Mouse (Mus musculus) heart, adult 9 months (tissue): ENCODE results near the gene Mlycd.
A peak's percentile ranks its signal among the peaks of the same experiment; 100 is the strongest.

Experiments
- DNase-seq, 2 experiments: peaks; one replicate each; pipeline ENCODE4 v3.0.0; 2022; ENCODE audit warnings: low spot score in 2 of 2

Mlycd gene

DNA sequence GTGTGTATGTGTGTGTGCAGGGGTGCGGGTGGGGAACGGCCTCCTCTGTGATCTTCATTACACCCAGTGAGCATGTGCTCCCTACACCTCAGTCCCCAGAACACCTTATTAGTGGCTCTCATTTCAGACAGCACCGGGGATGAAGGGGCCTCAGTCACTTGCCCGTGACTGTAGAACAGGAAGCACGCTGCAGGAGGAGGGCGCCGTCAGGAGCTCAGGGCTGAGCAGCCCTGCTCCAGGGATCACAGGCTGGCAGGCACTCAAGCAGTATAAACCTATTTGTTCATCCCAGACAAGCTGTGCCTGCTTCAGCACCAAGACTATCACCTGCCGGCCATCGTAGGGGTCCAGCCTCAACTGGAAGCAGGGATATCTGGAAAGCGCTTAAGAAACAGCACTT, 9.2 kb downstream of the Mlycd start:
- no peak for DNase-seq

GRCm38 (mm10) chr8:119404648-119405047, 10.0 kb downstream of the Mlycd start:
- no peak for DNase-seq

GRCm38 (mm10) chr8:119408311-119408710, 13.6 kb downstream of the Mlycd start:
- DNase-seq, result no peak

GRCm38 (mm10) chr8:119412037-119412734, 17.5 kb downstream of the Mlycd start:
- DNase-seq, result no peak

- peak; percentile 48 to 69 for DNase-seq
Measured at GRCm38 (mm10) chr8:119412735-119413498, 18.2 kb downstream of the Mlycd start.

- no peak for DNase-seq
Measured at GRCm38 (mm10) chr8:119413605-119414004, 18.9 kb downstream of the Mlycd start.

- no peak for DNase-seq
Measured at GRCm38 (mm10) chr8:119420318-119420717, 25.6 kb downstream of the Mlycd start.

DNA sequence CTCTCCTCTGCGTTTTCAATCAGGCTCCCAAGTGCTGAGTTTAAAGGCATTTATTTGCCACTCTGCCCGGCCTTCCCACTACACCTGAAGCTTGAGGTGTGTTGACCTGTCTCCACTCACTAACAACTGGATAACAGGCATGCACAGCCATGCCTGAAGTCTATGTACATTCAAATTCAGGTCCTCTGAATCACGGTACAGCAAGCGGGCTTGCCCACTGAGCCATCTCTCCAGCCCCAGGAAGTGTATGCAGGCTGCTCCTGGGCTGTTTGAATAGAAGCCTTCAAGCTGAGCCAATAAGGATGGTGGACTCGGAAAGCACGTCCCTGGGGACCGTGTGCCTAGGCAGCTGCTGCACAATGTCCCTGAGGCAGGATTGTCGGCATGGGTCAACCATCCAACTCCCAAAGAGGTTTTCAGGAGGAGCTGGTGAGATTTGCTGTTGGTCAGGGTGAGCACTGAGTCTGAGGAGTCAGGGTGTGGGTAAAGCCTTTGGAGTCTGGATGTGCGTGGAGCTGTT, 27.0 kb downstream of the Mlycd start:
- peak in 1 of 2 experiments; percentile 42 for DNase-seq

- DNase-seq, result peak; percentile 54 to 62
Measured at GRCm38 (mm10) chr8:119422123-119422711, 27.5 kb downstream of the Mlycd start.

- DNase-seq, result peak; percentile 66 to 86
Measured at GRCm38 (mm10) chr8:119423631-119424141, 29.0 kb downstream of the Mlycd start.

GRCm38 (mm10) chr8:119424199-119424733, 29.6 kb downstream of the Mlycd start:
- no peak for DNase-seq

GRCm38 (mm10) chr8:119424740-119425139, 30.1 kb downstream of the Mlycd start:
- DNase-seq, result peak in 1 of 2 experiments; percentile 53

DNA sequence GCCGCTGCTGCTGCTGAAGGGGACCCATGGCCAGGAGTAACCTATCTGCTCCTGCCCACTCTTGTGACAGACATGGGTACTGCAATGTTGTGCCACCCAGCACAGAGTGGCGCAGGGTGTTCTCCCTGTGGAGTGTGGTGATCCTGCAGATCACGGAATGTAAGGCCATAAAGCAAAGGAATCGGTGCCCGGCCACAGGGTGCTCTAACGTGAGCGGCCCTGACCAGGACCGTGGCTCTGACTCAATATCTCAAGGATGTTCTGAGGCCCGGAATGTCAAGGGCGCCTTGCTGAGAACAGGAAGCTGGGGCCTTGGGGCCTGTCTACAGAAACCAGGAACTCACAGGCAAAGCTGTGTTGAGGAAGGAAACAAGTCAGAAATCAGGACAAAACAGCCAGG, 30.9 kb downstream of the Mlycd start:
- DNase-seq, result peak; percentile 67 to 89

DNA sequence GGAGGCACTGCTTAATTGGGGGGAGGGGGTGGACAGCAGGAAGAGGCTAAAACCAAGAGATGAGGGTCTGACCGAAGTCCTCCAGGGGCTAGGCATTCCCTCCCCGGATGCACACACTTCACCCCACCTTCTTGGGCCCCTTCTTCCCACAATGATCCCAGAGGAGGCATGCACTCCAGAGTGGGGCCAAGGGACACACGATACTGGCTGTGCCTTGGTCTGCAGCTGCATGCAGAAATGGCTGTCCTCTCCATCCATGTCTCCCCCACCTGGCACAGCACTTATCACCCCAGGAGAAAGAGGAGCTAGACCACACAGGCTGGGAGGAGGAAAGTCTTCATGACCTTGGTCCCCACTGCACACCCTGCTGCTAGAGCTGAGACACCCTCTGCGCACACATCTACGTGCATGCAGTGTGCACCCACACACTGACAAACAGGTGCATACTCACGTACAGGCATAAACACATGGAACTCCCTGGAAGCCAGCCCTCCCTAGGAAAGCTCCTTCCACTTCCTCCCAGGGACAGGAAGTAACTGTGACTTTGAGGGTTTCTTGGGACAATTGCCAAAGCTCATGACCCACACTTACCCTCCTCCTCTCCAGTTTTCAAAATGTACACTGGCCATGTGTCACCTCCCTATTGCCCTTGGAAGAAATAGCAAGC, 31.5 kb downstream of the Mlycd start:
- peak; percentile 51 to 72 for DNase-seq

GRCm38 (mm10) chr8:119427634-119428349, 33.1 kb downstream of the Mlycd start:
- peak; percentile 52 to 58 for DNase-seq

- no peak for DNase-seq
Measured at GRCm38 (mm10) chr8:119428350-119428740, 33.7 kb downstream of the Mlycd start.

DNA sequence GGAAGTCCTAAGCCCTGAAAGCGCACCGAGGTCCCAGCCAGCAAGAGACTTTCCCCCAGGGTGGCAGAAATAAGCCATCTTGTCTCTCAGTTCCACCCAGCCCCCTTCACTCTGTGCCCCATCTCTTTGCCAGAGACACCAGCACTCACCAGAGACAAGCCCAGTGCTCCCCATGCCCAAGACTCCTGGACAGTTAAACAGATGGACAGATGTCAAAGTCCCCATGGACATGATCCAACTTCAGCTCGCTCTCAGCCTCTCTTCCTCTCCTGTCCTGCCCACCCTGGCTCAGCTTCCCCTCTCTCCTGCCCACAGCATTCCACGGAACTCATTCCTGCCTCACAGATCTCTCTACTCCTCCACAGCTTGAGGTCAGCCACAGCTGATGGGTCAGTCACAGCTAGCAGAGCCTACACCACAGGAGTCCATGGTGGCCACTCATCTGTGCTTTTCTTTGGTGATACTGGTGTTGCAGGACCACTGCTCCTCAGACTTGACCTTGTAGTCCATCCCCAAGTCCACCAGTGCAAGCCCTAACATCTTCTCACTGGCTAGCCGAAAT, 34.2 kb downstream of the Mlycd start:
- DNase-seq, result no peak

- DNase-seq, result no peak
Measured at GRCm38 (mm10) chr8:119429552-119429951, 34.9 kb downstream of the Mlycd start.

DNA sequence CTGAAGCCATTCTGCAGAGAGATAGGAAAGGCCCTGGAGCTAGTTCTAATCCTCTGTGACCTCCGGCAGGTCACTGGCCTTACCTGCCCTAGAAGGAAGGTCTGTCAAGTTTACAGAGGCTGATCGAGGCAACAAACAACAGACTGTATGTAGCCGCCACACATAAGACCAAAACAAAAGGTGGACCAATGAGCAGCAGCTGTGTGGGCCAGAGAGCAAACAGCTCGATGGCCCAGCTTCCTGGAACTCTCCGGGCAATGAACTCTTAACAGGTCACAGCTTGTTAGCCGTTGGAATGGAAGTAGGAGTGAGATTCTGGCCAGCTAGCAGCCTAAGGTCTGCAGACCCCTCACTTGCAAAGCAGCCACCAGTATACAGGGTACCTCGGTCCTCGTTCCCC, 35.6 kb downstream of the Mlycd start:
- no peak for DNase-seq

- DNase-seq, result no peak
Measured at GRCm38 (mm10) chr8:119430690-119431089, 36.0 kb downstream of the Mlycd start.
